Mouse (Mus musculus) urinary bladder, postnatal 36 days (tissue): ENCODE results near the gene Ikzf3.

Source experiments
- DNase-seq, 2 experiments: peaks; one replicate each; pipeline ENCODE4 v3.0.0; 2022; ENCODE audit warnings: low spot score in 2 of 2, mixed read lengths in 1 of 2

Gene Ikzf3

GRCm38 (mm10) chr11:98513356-98513936 lies 32.4 kb downstream of the Ikzf3 start:
- no peak for DNase-seq

GRCm38 (mm10) chr11:98512881-98513280 lies 33.0 kb downstream of the Ikzf3 start:
- no peak for DNase-seq

- peak; percentile 15 to 48 for DNase-seq
These were observed 35.7 kb downstream of the Ikzf3 start for GRCm38 (mm10) chr11:98510125-98510524.

GRCm38 (mm10) chr11:98509434-98509833 lies 36.4 kb downstream of the Ikzf3 start:
- peak in 1 of 2 experiments; percentile 57 for DNase-seq

GRCm38 (mm10) chr11:98504926-98505325 lies 40.9 kb downstream of the Ikzf3 start:
- DNase-seq = no peak

- DNase-seq = no peak
These were observed 48.2 kb downstream of the Ikzf3 start for GRCm38 (mm10) chr11:98497388-98498288.

GRCm38 (mm10) chr11:98495176-98495719 lies 50.6 kb downstream of the Ikzf3 start:
- DNase-seq = no peak

- no peak for DNase-seq
These were observed 52.4 kb downstream of the Ikzf3 start for GRCm38 (mm10) chr11:98493394-98493793.

GRCm38 (mm10) chr11:98492959-98493358 lies 52.9 kb downstream of the Ikzf3 start:
- no peak for DNase-seq

- DNase-seq = no peak
These were observed 54.3 kb downstream of the Ikzf3 start for GRCm38 (mm10) chr11:98491571-98491970.

- DNase-seq = no peak
These were observed 57.1 kb downstream of the Ikzf3 start for GRCm38 (mm10) chr11:98488540-98489234.

- DNase-seq = no peak
These were observed 58.2 kb downstream of the Ikzf3 start for GRCm38 (mm10) chr11:98487526-98488040.

- no peak for DNase-seq
These were observed 60.1 kb downstream of the Ikzf3 start for GRCm38 (mm10) chr11:98485749-98486148.

- no peak for DNase-seq
These were observed 63.8 kb downstream of the Ikzf3 start for GRCm38 (mm10) chr11:98482067-98482466.

GRCm38 (mm10) chr11:98481231-98481630 lies 64.6 kb downstream of the Ikzf3 start:
- no peak for DNase-seq

- no peak for DNase-seq
These were observed 65.8 kb downstream of the Ikzf3 start for GRCm38 (mm10) chr11:98479940-98480497.

GRCm38 (mm10) chr11:98479026-98479939 lies 66.5 kb downstream of the Ikzf3 start:
- DNase-seq = no peak

- no peak for DNase-seq
These were observed 68.7 kb downstream of the Ikzf3 start for GRCm38 (mm10) chr11:98477011-98477701.

- no peak for DNase-seq
These were observed 69.4 kb downstream of the Ikzf3 start for GRCm38 (mm10) chr11:98476434-98476807.
